Mouse (Mus musculus): ENCODE results near the gene Tbc1d7. TPM values are rescaled to one million over a fixed set of nuclear protein-coding genes. Genes with fewer than 3 reads are reported as not detected.

The Tbc1d7 gene
- polyA plus RNA-seq, 1 experiment from 2014 or later: 70.0 TPM

DNA sequence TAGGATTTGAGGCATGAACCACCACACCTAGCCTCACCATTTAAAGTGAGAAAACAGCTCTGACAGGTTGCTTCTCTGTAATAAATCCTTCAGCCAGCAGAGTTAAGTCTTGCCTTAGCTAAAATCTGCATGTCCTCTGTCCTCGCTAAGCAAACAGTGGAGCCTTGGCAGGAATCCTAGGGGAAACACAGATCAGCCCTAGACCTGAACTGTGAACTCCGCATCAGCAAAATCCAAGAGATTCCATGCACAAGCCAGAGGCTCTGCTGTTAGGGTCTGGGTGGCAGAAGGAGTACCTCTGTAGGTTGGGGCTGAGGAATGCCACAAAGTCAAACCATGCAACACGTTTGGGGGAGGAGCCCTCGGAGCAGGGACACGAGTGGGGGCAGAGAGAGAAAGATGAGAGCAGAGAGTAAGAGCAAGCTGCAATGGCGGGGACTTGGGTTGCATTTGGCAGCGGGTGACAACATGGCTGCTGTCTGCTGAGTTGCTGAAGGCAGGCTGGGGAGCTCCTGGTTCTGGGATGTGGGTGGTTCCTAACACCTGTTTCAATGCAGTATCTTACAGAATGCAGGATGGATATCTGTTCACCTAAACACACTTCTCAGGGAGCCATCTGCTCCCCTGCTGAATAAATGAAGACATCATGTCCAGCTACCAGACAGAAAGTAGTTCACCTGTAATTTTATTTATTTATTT, 26.4 kb downstream of the Tbc1d7 start:
- ATAC-seq (replicated peaks; ENCODE audit: low FRiP score): no peak
- Histone ChIP-seq H3K9ac (ENCODE audit: low read length) (no peak overlapping the region), H3K4me1 (replicated peaks; ENCODE audit: control insufficient read depth, insufficient read depth, low read length) (no peaks in the 10 kb centered on the region), H3K27me3 (ENCODE audit: control insufficient read depth, insufficient read depth, low read length) (no peaks in the 10 kb centered on the region), H3K4me3 (ENCODE audit: low read depth, low read length) (no peak overlapping the region), H3K36me3 (ENCODE audit: control insufficient read depth, insufficient read depth, low read length) (no peaks in the 10 kb centered on the region), H3K27ac (ENCODE audit: low read depth, low read length) (no peak overlapping the region), H3K9me3 (ENCODE audit: control insufficient read depth, low read length) (no peaks in the 10 kb centered on the region), H3K4me2 (ENCODE audit: low read depth, low read length, severe bottlenecking) (no peak overlapping the region)
- no peak for DNase-seq (ENCODE audit: low spot score)
- WGBS: 84% methylated on average over 7 of the region's 7 CpGs

DNA sequence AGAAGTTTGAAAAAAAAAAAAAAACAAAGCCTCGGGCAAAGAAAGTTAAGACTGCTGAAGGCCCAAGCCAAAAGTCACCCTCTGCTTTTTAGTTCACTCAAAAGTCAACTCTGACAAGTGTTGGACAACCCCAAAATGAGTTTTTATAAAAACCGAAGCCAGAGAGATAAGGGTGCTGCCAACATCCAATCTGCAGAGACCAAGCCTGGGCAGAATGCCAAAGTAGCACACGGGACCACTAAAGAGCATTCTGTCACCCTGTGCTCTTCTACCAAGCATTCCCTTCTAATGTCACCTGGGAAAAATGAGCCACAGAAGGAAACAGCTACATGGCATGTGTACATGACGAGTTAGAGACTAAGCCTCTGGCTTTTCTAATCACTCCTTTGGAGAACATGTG, 36.8 kb downstream of the Tbc1d7 start:
- no peak overlapping the region for H3K27ac ChIP-seq (ENCODE audit: low read depth, low read length)
- no peak overlapping the region for H3K4me3 ChIP-seq (ENCODE audit: low read depth, low read length)
- WGBS: 83% methylated on average over 4 of the region's 4 CpGs
- H3K4me2 ChIP-seq (ENCODE audit: low read depth, low read length, severe bottlenecking): no peak overlapping the region
- no peaks in the 10 kb centered on the region for H3K9me3 ChIP-seq (ENCODE audit: control insufficient read depth, low read length)
- no peaks in the 10 kb centered on the region for H3K36me3 ChIP-seq (ENCODE audit: control insufficient read depth, insufficient read depth, low read length)
- ATAC-seq (replicated peaks; ENCODE audit: low FRiP score) (no peak), DNase-seq (ENCODE audit: low spot score) (no peak)
- no peak overlapping the region for H3K9ac ChIP-seq (ENCODE audit: low read length)
- no peaks in the 10 kb centered on the region for H3K4me1 ChIP-seq (replicated peaks; ENCODE audit: control insufficient read depth, insufficient read depth, low read length)
- no peaks in the 10 kb centered on the region for H3K27me3 ChIP-seq (ENCODE audit: control insufficient read depth, insufficient read depth, low read length)

- Histone ChIP-seq H3K27ac (ENCODE audit: low read depth, low read length) (no peak overlapping the region), H3K4me1 (replicated peaks; ENCODE audit: control insufficient read depth, insufficient read depth, low read length) (0 out of 2 replicates have a peak, but pooled peaks cover 2% of the 10 kb centered on the region), H3K36me3 (ENCODE audit: control insufficient read depth, insufficient read depth, low read length) (no peaks in the 10 kb centered on the region), H3K4me2 (ENCODE audit: low read depth, low read length, severe bottlenecking) (no peak overlapping the region), H3K4me3 (ENCODE audit: low read depth, low read length) (no peak overlapping the region), H3K27me3 (ENCODE audit: control insufficient read depth, insufficient read depth, low read length) (no peaks in the 10 kb centered on the region), H3K9ac (ENCODE audit: low read length) (no peak overlapping the region), H3K9me3 (ENCODE audit: control insufficient read depth, low read length) (no peaks in the 10 kb centered on the region)
- DNase-seq (ENCODE audit: low spot score): no peak
- WGBS: 75% methylated on average over 7 of the region's 7 CpGs
- no peak for ATAC-seq (replicated peaks; ENCODE audit: low FRiP score)
Observed at GRCm38 (mm10) chr13:43133400-43133799, 37.9 kb downstream of the Tbc1d7 start.

DNA sequence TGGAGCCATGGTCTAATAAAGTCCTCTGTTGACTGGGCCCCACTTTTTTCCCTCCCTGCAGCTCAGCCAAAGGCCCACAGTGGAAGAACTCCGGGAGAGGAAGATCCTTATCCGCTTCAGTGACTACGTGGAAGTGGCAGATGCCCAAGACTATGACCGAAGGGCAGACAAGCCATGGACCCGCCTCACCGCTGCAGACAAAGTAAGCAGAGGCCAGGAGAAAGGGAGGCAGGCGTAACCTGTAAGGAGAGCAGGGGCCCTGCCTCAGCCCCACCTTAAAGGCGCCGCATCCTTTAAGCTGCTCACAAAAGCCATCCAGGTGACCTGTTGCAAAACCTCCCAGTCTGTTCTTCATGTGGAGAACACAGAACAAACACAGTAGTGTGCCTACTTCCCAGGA, 38.4 kb downstream of the Tbc1d7 start:
- Histone ChIP-seq H3K4me3 (ENCODE audit: low read depth, low read length) (no peak overlapping the region), H3K36me3 (ENCODE audit: control insufficient read depth, insufficient read depth, low read length) (no peaks in the 10 kb centered on the region), H3K4me1 (replicated peaks; ENCODE audit: control insufficient read depth, insufficient read depth, low read length) (0 out of 2 replicates have a peak, but pooled peaks cover 2% of the 10 kb centered on the region), H3K9me3 (ENCODE audit: control insufficient read depth, low read length) (no peaks in the 10 kb centered on the region), H3K27me3 (ENCODE audit: control insufficient read depth, insufficient read depth, low read length) (no peaks in the 10 kb centered on the region), H3K27ac (ENCODE audit: low read depth, low read length) (no peak overlapping the region), H3K4me2 (ENCODE audit: low read depth, low read length, severe bottlenecking) (no peak overlapping the region), H3K9ac (ENCODE audit: low read length) (no peak overlapping the region)
- WGBS: 72% methylated on average over 9 of the region's 9 CpGs
- no peak for DNase-seq (ENCODE audit: low spot score)
- no peak for ATAC-seq (replicated peaks; ENCODE audit: low FRiP score)

GRCm38 (mm10) chr13:43131741-43132191, 39.5 kb downstream of the Tbc1d7 start:
- Histone ChIP-seq H3K27me3 (ENCODE audit: control insufficient read depth, insufficient read depth, low read length) (no peaks in the 10 kb centered on the region), H3K27ac (ENCODE audit: low read depth, low read length) (no peak overlapping the region), H3K4me2 (ENCODE audit: low read depth, low read length, severe bottlenecking) (no peak overlapping the region), H3K36me3 (ENCODE audit: control insufficient read depth, insufficient read depth, low read length) (no peaks in the 10 kb centered on the region), H3K9me3 (ENCODE audit: control insufficient read depth, low read length) (no peaks in the 10 kb centered on the region), H3K9ac (ENCODE audit: low read length) (no peak overlapping the region), H3K4me1 (replicated peaks; ENCODE audit: control insufficient read depth, insufficient read depth, low read length) (0 out of 2 replicates have a peak, but pooled peaks cover 2% of the 10 kb centered on the region), H3K4me3 (ENCODE audit: low read depth, low read length) (no peak overlapping the region)
- 90% methylated on average over 10 of the region's 10 CpGs for WGBS
- ATAC-seq (replicated peaks; ENCODE audit: low FRiP score) (no peak), DNase-seq (ENCODE audit: low spot score) (no peak)

DNA sequence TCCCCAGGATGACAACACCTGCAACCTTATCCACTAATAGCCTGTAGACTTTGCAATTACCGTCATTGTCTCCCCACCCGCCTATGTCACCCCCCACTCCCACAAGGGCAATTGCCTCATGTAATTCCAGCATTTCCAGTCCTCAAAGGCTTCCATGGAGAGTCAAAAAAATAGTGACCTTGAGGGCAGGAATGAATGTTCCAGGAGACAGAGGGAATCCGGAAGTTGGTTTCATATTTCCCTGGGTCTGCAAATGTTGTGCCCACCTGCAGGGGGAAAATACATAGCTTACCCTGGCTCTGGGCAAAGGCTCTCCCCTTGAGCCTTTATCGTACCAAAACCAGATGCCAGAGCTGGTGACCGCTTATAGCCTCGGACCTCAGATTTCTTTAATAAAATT, 41.1 kb downstream of the Tbc1d7 start:
- 79% methylated on average over 6 of the region's 6 CpGs for WGBS
- DNase-seq (ENCODE audit: low spot score) (no peak), ATAC-seq (replicated peaks; ENCODE audit: low FRiP score) (no peak)

GRCm38 (mm10) chr13:43124683-43125074, 46.6 kb downstream of the Tbc1d7 start:
- no peaks in the 10 kb centered on the region for H3K36me3 ChIP-seq (ENCODE audit: control insufficient read depth, insufficient read depth, low read length)
- no peak overlapping the region for H3K4me3 ChIP-seq (ENCODE audit: low read depth, low read length)
- ATAC-seq (replicated peaks; ENCODE audit: low FRiP score) (no peak), DNase-seq (ENCODE audit: low spot score) (no peak)
- no peaks in the 10 kb centered on the region for H3K27me3 ChIP-seq (ENCODE audit: control insufficient read depth, insufficient read depth, low read length)
- H3K9ac ChIP-seq (ENCODE audit: low read length): no peak overlapping the region
- WGBS: 48% methylated on average over 3 of the region's 4 CpGs
- H3K4me2 ChIP-seq (ENCODE audit: low read depth, low read length, severe bottlenecking): no peak overlapping the region
- H3K27ac ChIP-seq (ENCODE audit: low read depth, low read length): no peak overlapping the region
- H3K4me1 ChIP-seq (replicated peaks; ENCODE audit: control insufficient read depth, insufficient read depth, low read length): 0 out of 2 replicates have a peak, but pooled peaks cover 5% of the 10 kb centered on the region
- H3K9me3 ChIP-seq (ENCODE audit: control insufficient read depth, low read length): no peaks in the 10 kb centered on the region

More for the DNA sequence above, 41.1 kb downstream of the Tbc1d7 start:
- no peak overlapping the region for H3K4me3 ChIP-seq (ENCODE audit: low read depth, low read length)
- H3K27me3 ChIP-seq (ENCODE audit: control insufficient read depth, insufficient read depth, low read length): no peaks in the 10 kb centered on the region
- H3K9me3 ChIP-seq (ENCODE audit: control insufficient read depth, low read length): no peaks in the 10 kb centered on the region
- H3K4me1 ChIP-seq (replicated peaks; ENCODE audit: control insufficient read depth, insufficient read depth, low read length): 0 out of 2 replicates have a peak, but pooled peaks cover 2% of the 10 kb centered on the region
- H3K9ac ChIP-seq (ENCODE audit: low read length): no peak overlapping the region
- H3K4me2 ChIP-seq (ENCODE audit: low read depth, low read length, severe bottlenecking): no peak overlapping the region
- H3K27ac ChIP-seq (ENCODE audit: low read depth, low read length): no peak overlapping the region
- H3K36me3 ChIP-seq (ENCODE audit: control insufficient read depth, insufficient read depth, low read length): no peaks in the 10 kb centered on the region

- no peak overlapping the region for H3K4me2 ChIP-seq (ENCODE audit: low read depth, low read length, severe bottlenecking)
- H3K9me3 ChIP-seq (ENCODE audit: control insufficient read depth, low read length): no peaks in the 10 kb centered on the region
- no peak overlapping the region for H3K4me3 ChIP-seq (ENCODE audit: low read depth, low read length)
- 53% methylated on average over 17 of the region's 17 CpGs for WGBS
- H3K4me1 ChIP-seq (replicated peaks; ENCODE audit: control insufficient read depth, insufficient read depth, low read length): 0 out of 2 replicates have a peak, but pooled peaks cover 3% of the 10 kb centered on the region
- no peaks in the 10 kb centered on the region for H3K36me3 ChIP-seq (ENCODE audit: control insufficient read depth, insufficient read depth, low read length)
- DNase-seq (ENCODE audit: low spot score) (no peak), ATAC-seq (replicated peaks; ENCODE audit: low FRiP score) (no peak)
- H3K9ac ChIP-seq (ENCODE audit: low read length): no peak overlapping the region
- H3K27me3 ChIP-seq (ENCODE audit: control insufficient read depth, insufficient read depth, low read length): no peaks in the 10 kb centered on the region
- no peak overlapping the region for H3K27ac ChIP-seq (ENCODE audit: low read depth, low read length)
Observed at GRCm38 (mm10) chr13:43123895-43124682, 47.2 kb downstream of the Tbc1d7 start.
